Mouse (Mus musculus): Measurements from ENCODE around the gene Ccdc125. TPM values are rescaled to one million over a fixed set of nuclear protein-coding genes. Genes with fewer than 3 reads are reported as not detected.

Gene Ccdc125
- total and polyA plus RNA-seq, 3 experiments = 0.32 to 0.59 (median 0.39) TPM

DNA sequence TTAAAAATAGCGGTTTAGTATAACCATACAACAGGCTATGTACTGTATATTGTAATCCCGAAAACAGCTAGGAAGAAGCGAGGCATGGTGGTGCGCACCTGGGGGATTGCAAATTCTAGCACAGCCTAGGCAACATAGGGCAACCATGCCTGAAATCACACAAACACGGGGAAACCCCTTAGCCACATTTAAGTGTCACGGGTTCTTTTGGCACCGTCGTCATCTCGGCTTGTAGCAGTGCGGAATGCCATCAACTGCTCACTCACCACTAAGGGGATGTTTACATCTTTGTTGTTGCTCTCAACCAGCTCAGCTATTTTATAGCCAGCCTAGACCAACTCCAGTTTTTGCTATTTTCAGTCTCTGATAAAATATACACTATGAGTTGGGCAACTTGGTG is 29.3 kb downstream of the Ccdc125 start:
- Histone ChIP-seq H3K79me2 (replicated peaks; ENCODE audit: control insufficient read depth, insufficient read depth, low read length) (no peaks in the 10 kb centered on the region), H3K4me3 (no peak overlapping the region), H3K27ac (no peak overlapping the region), H3K9ac (ENCODE audit: low read depth, low read length) (no peak overlapping the region), H3K27me3 (ENCODE audit: control insufficient read depth, insufficient read depth, low read length) (no peaks in the 10 kb centered on the region), H3K4me1 (ENCODE audit: control insufficient read depth, insufficient read depth, low read length) (no peaks in the 10 kb centered on the region), H3K36me3 (ENCODE audit: control insufficient read depth, insufficient read depth, low read length) (no peaks in the 10 kb centered on the region)
- TF ChIP-seq POLR2A (IDR thresholded peaks at IDR 0.05; ENCODE audit: insufficient read depth, low read depth, low read length) = no peak
- TF ChIP-seq CTCF (IDR thresholded peaks at IDR 0.05) = no peak
- TF ChIP-seq EP300 (IDR thresholded peaks at IDR 0.05; ENCODE audit: insufficient read depth, low read depth, low read length) = no peak
- 90% methylated on average over 10 of the region's 10 CpGs for WGBS
- DNase-seq = no peak
- intact Hi-C loops (cut with DNase I) = no loop called here

DNA sequence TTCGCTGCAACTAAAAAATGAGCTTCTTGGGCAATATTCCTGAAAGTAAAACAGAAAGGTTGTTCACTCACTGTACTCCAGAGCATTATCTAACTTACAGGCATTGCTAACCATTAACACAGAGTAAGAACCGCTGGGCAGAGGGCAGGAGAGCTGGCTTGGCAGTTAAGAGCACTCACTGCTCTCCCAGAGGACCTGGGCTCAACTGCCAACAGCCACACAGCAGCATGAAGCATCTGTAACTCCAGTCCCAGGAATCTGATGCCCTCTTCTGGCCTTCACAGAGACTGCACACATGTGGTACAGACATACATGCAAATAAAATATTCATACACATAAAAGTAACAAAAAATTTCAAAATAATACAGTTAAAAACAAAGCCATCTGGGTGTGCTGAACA is 34.0 kb downstream of the Ccdc125 start:
- Histone ChIP-seq H3K4me1 (ENCODE audit: control insufficient read depth, insufficient read depth, low read length) (no peaks in the 10 kb centered on the region), H3K27me3 (ENCODE audit: control insufficient read depth, insufficient read depth, low read length) (no peaks in the 10 kb centered on the region), H3K4me3 (no peak overlapping the region), H3K36me3 (ENCODE audit: control insufficient read depth, insufficient read depth, low read length) (no peaks in the 10 kb centered on the region), H3K27ac (no peak overlapping the region), H3K9ac (ENCODE audit: low read depth, low read length) (no peak overlapping the region), H3K79me2 (replicated peaks; ENCODE audit: control insufficient read depth, insufficient read depth, low read length) (no peaks in the 10 kb centered on the region)
- intact Hi-C loops (cut with DNase I) = no loop called here
- DNase-seq = no peak
- WGBS = 88% methylated on average over 2 of the region's 2 CpGs
- TF ChIP-seq CTCF (IDR thresholded peaks at IDR 0.05) (0 out of 2 replicates have a peak, but pooled peaks have one; percentile 17), POLR2A (IDR thresholded peaks at IDR 0.05; ENCODE audit: insufficient read depth, low read depth, low read length) (no peak)

DNA sequence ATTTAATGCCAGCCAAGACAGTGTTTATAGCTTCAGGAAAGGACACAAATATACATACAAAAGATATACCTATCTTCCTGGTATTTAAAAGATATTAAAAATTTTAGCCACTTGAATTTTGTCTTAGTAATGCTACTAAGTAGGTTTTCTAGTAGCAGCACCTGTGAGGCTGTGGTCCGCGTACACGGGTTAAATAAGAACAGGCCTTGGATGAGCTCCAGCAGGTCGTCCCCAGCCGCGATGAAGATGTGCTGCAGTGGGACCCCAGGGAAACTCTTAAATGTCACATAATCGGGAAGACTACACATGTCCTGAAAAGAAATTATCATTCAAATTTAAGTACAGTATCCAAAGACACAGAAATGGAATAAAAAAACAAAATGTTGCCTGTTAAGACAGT is 36.7 kb downstream of the Ccdc125 start:
- 94% methylated on average over 7 of the region's 7 CpGs for WGBS
- intact Hi-C loops (cut with DNase I) = no loop called here
- TF ChIP-seq POLR2A (IDR thresholded peaks at IDR 0.05; ENCODE audit: insufficient read depth, low read depth, low read length) (no peak), EP300 (IDR thresholded peaks at IDR 0.05; ENCODE audit: insufficient read depth, low read depth, low read length) (no peak), CTCF (IDR thresholded peaks at IDR 0.05) (no peak)
- Histone ChIP-seq H3K36me3 (ENCODE audit: control insufficient read depth, insufficient read depth, low read length) (peaks cover 2% of the 10 kb centered on the region; the same call in 1 of the 2 replicates), H3K79me2 (replicated peaks; ENCODE audit: control insufficient read depth, insufficient read depth, low read length) (no peaks in the 10 kb centered on the region), H3K9ac (ENCODE audit: low read depth, low read length) (no peak overlapping the region), H3K4me1 (ENCODE audit: control insufficient read depth, insufficient read depth, low read length) (no peaks in the 10 kb centered on the region), H3K27ac (no peak overlapping the region), H3K4me3 (no peak overlapping the region), H3K27me3 (ENCODE audit: control insufficient read depth, insufficient read depth, low read length) (no peaks in the 10 kb centered on the region)
- DNase-seq = no peak

DNA sequence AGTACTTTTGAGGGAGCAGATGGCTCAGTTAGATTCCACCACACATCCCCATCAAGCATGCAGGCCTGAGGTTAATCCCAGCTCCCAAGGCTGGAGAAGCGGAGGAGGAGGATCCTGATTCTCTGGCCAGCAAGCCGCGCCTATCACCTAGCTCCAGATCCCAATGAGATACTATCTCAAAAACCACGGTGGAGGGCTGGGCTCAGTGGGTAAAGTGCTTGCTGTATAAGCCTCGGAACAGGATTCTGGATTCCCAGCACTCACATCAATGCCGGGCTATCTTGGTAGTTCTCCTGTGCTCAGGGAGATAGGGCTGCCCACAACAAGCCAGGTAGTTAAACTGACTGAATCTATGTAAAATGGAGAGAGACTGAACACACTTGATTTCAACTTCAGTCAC is 46.0 kb downstream of the Ccdc125 start:
- Histone ChIP-seq H3K79me2 (replicated peaks; ENCODE audit: control insufficient read depth, insufficient read depth, low read length) (no peaks in the 10 kb centered on the region), H3K36me3 (ENCODE audit: control insufficient read depth, insufficient read depth, low read length) (peaks cover 7% of the 10 kb centered on the region), H3K27ac (no peak overlapping the region), H3K27me3 (ENCODE audit: control insufficient read depth, insufficient read depth, low read length) (no peaks in the 10 kb centered on the region), H3K9ac (ENCODE audit: low read depth, low read length) (no peak overlapping the region), H3K4me3 (no peak overlapping the region), H3K4me1 (ENCODE audit: control insufficient read depth, insufficient read depth, low read length) (peaks cover 2% of the 10 kb centered on the region; the same call in 1 of the 2 replicates)
- 84% methylated on average over 6 of the region's 6 CpGs for WGBS
- TF ChIP-seq POLR2A (IDR thresholded peaks at IDR 0.05; ENCODE audit: insufficient read depth, low read depth, low read length) = no peak
- no peak for TF ChIP-seq CTCF (IDR thresholded peaks at IDR 0.05)
- no peak for TF ChIP-seq EP300 (IDR thresholded peaks at IDR 0.05; ENCODE audit: insufficient read depth, low read depth, low read length)
- intact Hi-C loops (cut with DNase I) = no loop called here
- no peak for DNase-seq

DNA sequence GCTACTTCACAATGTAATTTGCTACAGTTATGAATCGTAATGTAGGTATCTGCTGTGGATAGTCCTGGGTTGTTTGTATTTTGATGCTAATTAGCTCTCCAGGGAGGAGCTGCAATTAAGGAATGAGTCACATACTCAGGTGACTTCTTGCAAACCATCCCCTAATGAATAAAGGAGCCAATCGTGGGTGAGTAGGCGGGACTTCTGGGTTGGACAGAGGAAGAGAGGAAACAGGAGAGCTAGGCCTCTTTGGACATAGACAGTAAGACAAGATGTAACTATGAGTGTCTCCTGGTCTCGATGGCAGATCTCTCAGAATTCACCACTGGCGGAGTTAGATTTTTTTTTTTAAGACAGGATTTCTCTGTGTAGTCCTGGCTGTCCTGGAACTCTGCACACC is 52.1 kb downstream of the Ccdc125 start:
- Histone ChIP-seq H3K27ac (no peak overlapping the region), H3K4me1 (ENCODE audit: control insufficient read depth, insufficient read depth, low read length) (peaks cover 5% of the 10 kb centered on the region), H3K79me2 (replicated peaks; ENCODE audit: control insufficient read depth, insufficient read depth, low read length) (0 out of 2 replicates have a peak, but pooled peaks cover 2% of the 10 kb centered on the region), H3K36me3 (ENCODE audit: control insufficient read depth, insufficient read depth, low read length) (peaks cover 11% of the 10 kb centered on the region), H3K9ac (ENCODE audit: low read depth, low read length) (no peak overlapping the region), H3K27me3 (ENCODE audit: control insufficient read depth, insufficient read depth, low read length) (no peaks in the 10 kb centered on the region; the same call in 1 of the 2 replicates), H3K4me3 (no peak overlapping the region)
- DNase-seq = no peak
- WGBS = 92% methylated on average over 5 of the region's 5 CpGs
- TF ChIP-seq EP300 (IDR thresholded peaks at IDR 0.05; ENCODE audit: insufficient read depth, low read depth, low read length) (no peak), POLR2A (IDR thresholded peaks at IDR 0.05; ENCODE audit: insufficient read depth, low read depth, low read length) (no peak)
- intact Hi-C loops (cut with DNase I) = no loop called here

DNA sequence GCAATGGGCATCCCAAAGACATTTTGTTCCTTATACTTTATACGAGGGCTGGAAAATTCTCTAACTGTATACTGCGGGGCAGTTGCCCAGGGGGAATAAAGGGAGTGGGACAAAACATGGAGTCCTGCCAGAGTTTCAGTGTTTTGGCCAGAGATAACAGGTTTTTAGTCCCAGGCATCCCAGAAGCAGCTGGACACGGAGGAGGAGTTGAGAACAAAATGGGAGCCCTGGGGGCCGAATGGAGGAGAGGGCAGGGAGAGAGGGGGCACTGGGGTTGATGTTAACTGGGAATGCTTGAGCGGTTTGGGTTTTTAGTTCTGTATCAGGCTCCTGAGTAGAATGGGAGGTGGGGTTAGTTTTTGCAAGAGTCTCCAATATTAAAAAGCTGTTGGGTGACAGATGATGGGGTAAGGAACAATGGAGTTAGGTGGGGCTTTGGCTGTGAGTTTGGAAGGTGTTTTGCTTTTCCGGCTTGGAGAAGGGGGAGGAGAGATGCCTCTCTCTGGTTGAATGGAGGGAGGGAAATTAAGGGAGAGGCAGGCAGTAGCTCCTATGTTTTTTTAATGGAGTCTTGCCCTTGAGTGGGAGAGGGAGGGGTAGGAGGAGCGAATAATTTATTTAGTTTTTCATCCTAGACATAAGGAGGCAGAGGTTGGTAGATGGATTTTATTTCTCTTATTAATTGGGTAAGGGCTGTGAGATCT is 54.7 kb downstream of the Ccdc125 start:
- no peaks in the 10 kb centered on the region; the same call in 1 of the 2 replicates for H3K27me3 ChIP-seq (ENCODE audit: control insufficient read depth, insufficient read depth, low read length)

More for the DNA sequence above, 54.7 kb downstream of the Ccdc125 start:
- 50% methylated on average over 7 of the region's 7 CpGs for WGBS
- peaks cover 11% of the 10 kb centered on the region for H3K4me1 ChIP-seq (ENCODE audit: control insufficient read depth, insufficient read depth, low read length)
- no peak overlapping the region for H3K27ac ChIP-seq
- no peak overlapping the region for H3K4me3 ChIP-seq
- peaks cover 23% of the 10 kb centered on the region for H3K36me3 ChIP-seq (ENCODE audit: control insufficient read depth, insufficient read depth, low read length)
- intact Hi-C loops (cut with DNase I) = no loop called here
- no peak for TF ChIP-seq EP300 (IDR thresholded peaks at IDR 0.05; ENCODE audit: insufficient read depth, low read depth, low read length)
- no peak for TF ChIP-seq POLR2A (IDR thresholded peaks at IDR 0.05; ENCODE audit: insufficient read depth, low read depth, low read length)
- no peak for TF ChIP-seq CTCF (IDR thresholded peaks at IDR 0.05)
- peaks cover 3% of the 10 kb centered on the region; the same call in 1 of the 2 replicates for H3K79me2 ChIP-seq (replicated peaks; ENCODE audit: control insufficient read depth, insufficient read depth, low read length)
- H3K9ac ChIP-seq (ENCODE audit: low read depth, low read length) = no peak overlapping the region
- DNase-seq = no peak

Measured in heart, adult 2 months (tissue).